Mouse (Mus musculus) heart, embryonic 13.5 days (tissue): ENCODE measurements around the gene Zfp276. TPM values are rescaled to one million over a fixed set of nuclear protein-coding genes. Genes with fewer than 3 reads are reported as not detected.
A peak's percentile ranks its signal among the peaks of the same experiment; 100 is the strongest.
"Not testable (repeated sequence)": the region's sequence is repeated elsewhere in the genome, so short reads cannot be mapped to it uniquely, and the experiment has no call there.

Experiments used
- ATAC-seq: fragments of 200-750 bp; cut with Nextera tagmentation; 2 replicates; pipeline ENCODE4 v1.8.0; 2017; ENCODE audit warnings: moderate TSS enrichment; ENCODE audit not compliant: insufficient number of reproducible peaks, low FRiP score, low TSS enrichment; ENCODE audit errors: extremely low read depth
- H3K27ac ChIP-seq: fragments of 300-500 bp; sonication (generic); replicated peaks from 2 replicates; pipeline ENCODE4 v1.5.1; 2015; ENCODE audit warnings: moderate library complexity, mild to moderate bottlenecking, inconsistent platforms
- H3K27me3 ChIP-seq: fragments of 300-500 bp; sonication (generic); replicated peaks from 2 replicates; pipeline ENCODE4 v1.6.1; 2015; ENCODE audit warnings: mild to moderate bottlenecking, inconsistent platforms
- H3K36me3 ChIP-seq: fragments of 300-500 bp; sonication (generic); 2 replicates; pipeline ENCODE4 v1.6.1; 2015; ENCODE audit warnings: mild to moderate bottlenecking, inconsistent platforms
- H3K4me1 ChIP-seq: fragments of 300-500 bp; sonication (generic); 2 replicates; pipeline ENCODE4 v1.6.1; 2015; ENCODE audit warnings: inconsistent platforms
- H3K4me2 ChIP-seq: fragments of 300-500 bp; sonication (generic); 2 replicates; pipeline ENCODE4 v1.6.1; 2015; ENCODE audit warnings: inconsistent platforms, mild to moderate bottlenecking, moderate library complexity
- H3K4me3 ChIP-seq: fragments of 300-500 bp; sonication (generic); 2 replicates; pipeline ENCODE4 v1.5.1; 2015; ENCODE audit warnings: moderate library complexity, mild to moderate bottlenecking, inconsistent platforms
- H3K9ac ChIP-seq: fragments of 300-500 bp; sonication (generic); 2 replicates; pipeline ENCODE4 v1.6.1; 2015; ENCODE audit warnings: inconsistent platforms, mild to moderate bottlenecking, moderate library complexity
- H3K9me3 ChIP-seq: fragments of 300-500 bp; sonication (generic); 2 replicates; pipeline ENCODE4 v1.6.1; 2016; ENCODE audit warnings: inconsistent platforms
- WGBS: fragments of 180-500 bp; shearing (Covaris S2); methylation state at CpG from one replicate; pipeline ENCODE4 v1.1.7; 2015; ENCODE audit warnings: mixed read lengths; 5-methylcytosine and 5-hydroxymethylcytosine counted together
- polyA plus RNA-seq: library from polyadenylated mRNA; unstranded; fragments of >200 nt; fragmentation: Nextera tagmentation; extraction: Ambion mirVana; gene quantifications from 2 replicates; pipeline ENCODE4 v1.2.1, GENCODE M21; 2015

The Zfp276 gene
- polyA plus RNA-seq: 12.7 and 13.5 TPM in 2 replicates

DNA sequence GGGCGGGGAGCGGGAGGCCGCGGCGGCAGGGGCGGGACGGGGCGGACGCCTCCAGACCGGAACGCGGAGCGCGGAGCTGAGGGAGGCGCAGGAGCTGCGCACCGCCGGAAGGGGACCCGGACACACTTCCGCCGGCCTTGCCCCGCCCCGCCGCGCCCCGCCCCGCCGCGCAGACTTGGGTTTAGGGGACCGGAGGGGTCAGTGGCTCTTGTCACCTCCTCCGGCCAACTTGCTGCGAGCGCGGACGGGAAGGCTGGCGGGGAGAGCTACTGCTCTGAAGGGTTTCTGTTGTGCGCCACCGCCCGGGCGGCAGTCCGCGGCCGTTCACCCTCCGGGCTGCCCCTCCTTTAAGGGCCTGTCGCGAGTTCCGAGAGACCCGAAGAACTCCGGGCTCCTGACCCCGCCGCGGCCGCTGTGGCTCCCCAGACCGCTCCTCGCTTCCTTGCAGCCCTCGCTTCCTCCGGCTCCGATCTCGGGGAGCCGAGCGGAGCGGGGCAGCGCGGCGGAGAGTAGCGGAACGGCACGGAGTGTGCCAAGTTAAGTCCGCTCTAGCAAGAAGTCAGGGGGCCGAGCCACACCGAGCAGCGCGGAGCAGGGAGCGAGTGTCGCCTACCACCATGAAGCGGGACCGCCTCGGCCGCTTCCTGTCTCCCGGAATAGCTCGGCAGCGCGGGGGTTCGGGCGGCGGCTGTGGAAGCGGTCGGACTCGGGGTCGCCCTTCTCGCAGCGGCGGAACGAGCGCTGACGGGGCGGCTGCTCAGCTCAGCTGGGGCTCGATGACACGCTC lies at the start of gene Zfp276, which contains the start of gene Vps9d1:
Gene Zfp276, plus strand, starts transcription at position 97 of the 787 bp plus-strand sequence.
Gene Vps9d1, minus strand, starts transcription at position 250 of the 787 bp plus-strand sequence.
- WGBS: under 1% methylated on average over 79 of the region's 99 CpGs
- Histone ChIP-seq H3K27me3 (no peaks in the 10 kb centered on the region), H3K9me3 (no peaks in the 10 kb centered on the region), H3K4me2 (peak within 1 kb of the TSS; percentile 96), H3K9ac (peak within 1 kb of the TSS; percentile 98), H3K27ac (peak within 1 kb of the TSS; percentile 90), H3K4me3 (peak within 1 kb of the TSS; percentile 88), H3K36me3 (peaks cover 64% of the 10 kb centered on the region), H3K4me1 (peaks cover 27% of the 10 kb centered on the region)
- ATAC-seq: peak; percentile 88

DNA sequence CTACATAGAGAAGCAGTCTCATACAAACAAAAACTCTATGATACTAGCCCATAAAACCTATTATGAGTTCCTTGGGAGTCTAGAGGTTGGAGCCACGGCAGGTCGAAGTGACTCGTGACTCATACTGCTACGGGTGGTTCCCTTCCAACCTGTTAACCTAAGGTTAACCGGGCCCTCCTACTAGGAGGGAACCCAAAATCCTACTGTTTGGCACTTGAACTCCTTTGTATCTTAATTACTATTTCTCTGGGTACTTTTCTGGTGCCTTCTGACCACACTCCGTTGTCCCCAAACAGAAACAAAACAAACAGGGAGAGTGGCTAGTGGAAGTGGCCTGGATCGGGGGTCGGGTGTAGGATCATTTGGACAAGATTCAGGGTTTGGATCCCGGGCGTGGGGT lies 42.1 kb upstream of the Zfp276 start:
- no peaks in the 10 kb centered on the region for H3K27me3 ChIP-seq
- peaks cover 34% of the 10 kb centered on the region for H3K36me3 ChIP-seq
- no peak overlapping the region for H3K27ac ChIP-seq
- WGBS: 40% methylated on average over 10 of the region's 10 CpGs
- H3K9me3 ChIP-seq: no peaks in the 10 kb centered on the region
- no peak for ATAC-seq
- peak overlapping the region; percentile 97 for H3K4me2 ChIP-seq
- H3K4me1 ChIP-seq: peaks cover 37% of the 10 kb centered on the region
- H3K9ac ChIP-seq: peak overlapping the region; percentile 93
- peak overlapping the region; percentile 99 for H3K4me3 ChIP-seq

DNA sequence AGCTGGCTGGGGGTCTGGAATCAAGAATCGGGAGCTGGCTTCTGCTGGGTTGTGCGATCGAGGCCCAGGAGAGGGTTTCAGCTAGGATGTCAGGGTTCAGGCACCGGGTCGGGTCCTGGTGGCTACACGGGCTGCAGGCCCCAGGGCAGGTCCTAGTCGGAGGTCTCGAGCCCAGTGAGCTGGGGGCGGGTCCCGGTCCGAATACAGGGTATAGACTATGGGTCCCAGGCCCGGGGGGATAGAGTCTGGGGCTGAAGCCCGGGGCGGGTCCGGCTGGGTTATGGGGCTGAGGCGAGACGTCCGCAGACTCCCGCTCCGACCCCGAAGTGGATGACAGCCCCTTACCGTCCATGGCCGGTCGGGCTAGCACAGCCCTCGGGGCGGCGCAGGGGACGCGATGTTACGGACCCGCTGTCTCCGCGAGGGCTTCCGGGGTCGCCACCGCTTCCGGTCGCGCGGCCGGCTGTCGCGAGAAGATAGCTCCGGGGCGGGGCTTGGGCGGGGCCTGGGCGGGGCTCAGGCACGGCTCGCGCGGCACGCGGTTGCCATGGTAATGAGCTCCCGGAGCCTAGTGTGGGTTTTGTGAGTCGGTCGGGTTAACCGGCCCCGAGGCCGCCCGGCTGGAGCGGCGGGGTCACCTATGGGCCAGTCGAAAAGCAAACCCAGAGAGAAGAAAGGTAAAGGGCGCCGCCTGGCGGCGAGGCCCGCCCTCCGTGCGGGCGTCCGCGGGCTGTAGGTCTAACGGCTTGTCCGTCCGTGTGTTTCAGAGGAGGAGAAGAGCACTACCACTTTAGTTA lies 41.5 kb upstream of the Zfp276 start, which contains the start of the genes Chmp1a and Spata33:
Gene Chmp1a, minus strand, starts transcription at position 443 of the 797 bp plus-strand sequence.
Gene Spata33, plus strand, starts transcription at position 512 of the 797 bp plus-strand sequence.
- no peaks in the 10 kb centered on the region for H3K27me3 ChIP-seq
- peaks cover 37% of the 10 kb centered on the region for H3K4me1 ChIP-seq
- peak within 1 kb of the TSS; percentile 99 for H3K4me3 ChIP-seq
- peak within 1 kb of the TSS; percentile 93 for H3K9ac ChIP-seq
- ATAC-seq: peak; percentile 89
- peak within 1 kb of the TSS; percentile 97 for H3K4me2 ChIP-seq
- peak within 1 kb of the TSS; percentile 51 for H3K27ac ChIP-seq
- 1% methylated on average over 76 of the region's 76 CpGs for WGBS
- peaks cover 27% of the 10 kb centered on the region for H3K36me3 ChIP-seq
- no peaks in the 10 kb centered on the region for H3K9me3 ChIP-seq

DNA sequence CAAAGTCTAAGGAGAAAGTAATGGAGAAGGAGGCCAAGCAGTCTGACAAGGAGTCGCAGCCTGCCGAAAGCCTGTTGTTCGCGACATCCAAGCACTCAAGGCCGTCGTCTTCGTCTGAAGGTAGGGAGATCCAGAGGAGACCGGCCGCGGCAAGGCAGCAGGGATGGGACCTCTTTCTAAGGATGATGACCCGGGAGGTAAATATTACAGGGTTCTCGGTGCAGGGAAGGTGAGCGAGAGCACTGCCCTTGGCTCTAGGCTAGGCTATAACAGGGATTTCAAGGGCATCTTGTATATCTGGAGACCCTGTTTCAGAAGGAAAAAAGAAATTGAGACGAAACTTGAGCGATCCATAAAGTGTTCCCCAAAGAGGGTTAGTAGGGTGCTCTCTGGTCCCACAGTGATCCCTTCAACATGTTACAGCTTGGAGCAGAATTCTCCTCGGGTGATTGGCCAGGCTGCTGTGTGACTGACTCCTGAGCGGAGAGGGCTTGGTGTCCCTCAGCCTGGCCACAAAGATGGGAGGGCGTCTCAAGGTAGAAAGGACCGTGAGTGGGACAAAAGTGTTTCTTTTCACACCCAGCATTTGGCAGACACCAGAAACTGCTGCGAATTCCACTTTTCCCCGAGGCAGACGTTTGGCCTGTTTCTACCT lies 40.8 kb upstream of the Zfp276 start:
- no peak for ATAC-seq

DNA sequence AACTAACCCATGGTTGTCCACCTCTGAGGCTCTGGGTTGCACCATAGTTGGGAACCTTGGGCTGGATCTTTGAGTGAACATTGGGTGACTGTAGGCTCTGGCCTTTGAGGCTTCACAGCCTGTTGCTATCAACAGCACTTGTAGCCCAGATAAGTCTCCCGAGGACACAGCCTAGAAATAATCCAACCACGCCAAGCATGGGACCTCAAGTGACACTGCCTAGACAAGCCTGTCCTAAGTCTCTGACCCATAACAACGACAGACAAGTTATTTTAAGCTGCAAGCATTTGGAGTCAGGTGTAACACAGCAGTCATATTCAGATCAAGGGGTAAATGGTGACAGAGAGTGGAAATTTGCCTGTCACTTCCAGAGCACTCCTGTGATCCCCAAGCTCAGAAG lies 38.6 kb upstream of the Zfp276 start:
- Histone ChIP-seq H3K9me3 (no peaks in the 10 kb centered on the region), H3K4me2 (no peak overlapping the region), H3K9ac (no peak overlapping the region), H3K4me1 (peaks cover 37% of the 10 kb centered on the region), H3K36me3 (no peaks in the 10 kb centered on the region), H3K27ac (no peak overlapping the region), H3K4me3 (no peak overlapping the region), H3K27me3 (no peaks in the 10 kb centered on the region)
- ATAC-seq: no peak
- 25% methylated on average over 3 of the region's 3 CpGs for WGBS

More for the DNA sequence above, 40.8 kb upstream of the Zfp276 start:
- H3K27ac ChIP-seq: peak overlapping the region; percentile 51
- 16% methylated on average over 22 of the region's 22 CpGs for WGBS
- no peaks in the 10 kb centered on the region for H3K27me3 ChIP-seq
- no peaks in the 10 kb centered on the region for H3K9me3 ChIP-seq
- H3K36me3 ChIP-seq: peaks cover 20% of the 10 kb centered on the region
- peak overlapping the region; percentile 97 for H3K4me2 ChIP-seq
- H3K9ac ChIP-seq: peak overlapping the region; percentile 93
- peaks cover 37% of the 10 kb centered on the region for H3K4me1 ChIP-seq
- H3K4me3 ChIP-seq: peak overlapping the region; percentile 99

DNA sequence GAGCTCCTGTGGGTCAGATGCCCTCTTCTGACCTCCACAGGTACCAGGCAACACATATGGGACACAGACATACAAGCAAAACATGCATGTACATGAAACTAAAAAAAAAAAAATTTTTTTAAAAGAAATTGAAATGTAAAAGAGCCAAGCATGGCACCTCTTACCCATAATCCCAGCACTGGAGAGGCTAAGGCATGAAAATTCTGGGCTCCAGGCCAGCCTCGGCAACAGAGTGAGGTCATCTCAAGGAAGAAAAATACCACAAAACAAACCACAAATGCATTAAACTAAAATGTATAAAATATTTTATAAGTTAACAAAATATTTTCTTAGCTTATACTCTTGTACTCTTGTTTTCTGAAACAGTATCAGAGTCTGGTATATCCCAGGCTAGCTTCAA lies 33.1 kb upstream of the Zfp276 start:
- no peak for ATAC-seq
- no peak overlapping the region for H3K4me2 ChIP-seq
- 63% methylated on average over 1 of the region's 1 CpGs for WGBS

DNA sequence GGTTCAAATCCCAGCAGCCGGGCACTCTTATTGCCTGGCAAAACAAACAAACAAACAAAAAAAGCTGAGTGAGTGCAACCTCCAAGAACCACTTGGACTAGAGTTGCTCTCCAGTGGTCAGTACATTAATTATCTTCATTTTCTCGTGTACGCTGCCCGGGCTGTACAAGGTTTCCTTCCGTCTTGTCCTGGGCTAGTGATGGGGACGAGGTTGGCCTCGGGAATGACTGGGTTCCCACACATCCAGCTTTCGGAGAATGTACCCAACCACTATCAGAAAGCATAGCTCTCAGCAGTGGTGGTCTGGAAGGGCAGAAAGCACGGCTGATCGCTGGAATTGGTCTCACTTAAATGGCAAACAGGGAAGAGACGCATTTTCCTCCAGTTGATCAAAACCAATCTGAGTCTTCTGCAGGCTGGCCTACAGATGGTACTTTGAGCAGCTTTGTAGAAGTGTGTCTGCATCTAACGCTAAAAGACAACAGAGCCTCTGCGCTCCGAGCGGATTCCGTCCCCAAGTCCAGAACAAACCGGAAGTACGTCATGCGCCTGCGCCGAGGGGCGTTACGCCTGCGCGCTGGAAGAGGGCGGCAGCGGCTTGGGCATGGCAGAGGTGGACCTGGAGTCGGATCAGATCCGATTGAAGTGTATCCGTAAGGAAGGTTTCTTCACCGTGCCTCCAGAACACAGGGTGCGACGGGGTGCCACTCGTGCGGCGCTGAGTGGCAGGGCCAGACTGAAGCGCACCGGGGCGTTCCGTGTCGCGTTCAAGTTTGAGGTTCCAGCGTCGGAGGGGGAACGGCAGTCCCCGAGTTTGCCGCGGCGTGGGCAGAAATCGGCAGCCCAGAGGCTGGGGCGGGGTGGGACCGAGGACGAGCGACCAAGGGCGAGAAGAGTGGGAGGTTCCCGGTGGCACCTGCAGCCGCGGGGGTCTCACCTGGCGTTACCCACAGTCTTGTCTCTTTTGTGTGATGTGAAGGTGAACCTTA lies 29.4 kb upstream of the Zfp276 start, which contains the start of gene Cdk10:
Gene Cdk10, plus strand, starts transcription at position 565 of the 989 bp plus-strand sequence.
- WGBS: 3% methylated on average over 59 of the region's 59 CpGs
- Histone ChIP-seq H3K36me3 (peaks cover 29% of the 10 kb centered on the region), H3K4me1 (peaks cover 15% of the 10 kb centered on the region), H3K9ac (peak within 1 kb of the TSS; percentile 94), H3K4me3 (peak within 1 kb of the TSS; percentile 85), H3K9me3 (no peaks in the 10 kb centered on the region), H3K27me3 (no peaks in the 10 kb centered on the region), H3K4me2 (peak within 1 kb of the TSS; percentile 93), H3K27ac (peak within 1 kb of the TSS; percentile 88)
- ATAC-seq: peak; percentile 66; the same call in 1 of the 2 replicates

More for the DNA sequence above, 33.1 kb upstream of the Zfp276 start:
- H3K9me3 ChIP-seq: no peaks in the 10 kb centered on the region
- no peak overlapping the region for H3K9ac ChIP-seq
- no peaks in the 10 kb centered on the region for H3K27me3 ChIP-seq
- H3K4me1 ChIP-seq: peaks cover 17% of the 10 kb centered on the region
- no peak overlapping the region for H3K4me3 ChIP-seq
- H3K36me3 ChIP-seq: no peaks in the 10 kb centered on the region
- no peak overlapping the region for H3K27ac ChIP-seq

DNA sequence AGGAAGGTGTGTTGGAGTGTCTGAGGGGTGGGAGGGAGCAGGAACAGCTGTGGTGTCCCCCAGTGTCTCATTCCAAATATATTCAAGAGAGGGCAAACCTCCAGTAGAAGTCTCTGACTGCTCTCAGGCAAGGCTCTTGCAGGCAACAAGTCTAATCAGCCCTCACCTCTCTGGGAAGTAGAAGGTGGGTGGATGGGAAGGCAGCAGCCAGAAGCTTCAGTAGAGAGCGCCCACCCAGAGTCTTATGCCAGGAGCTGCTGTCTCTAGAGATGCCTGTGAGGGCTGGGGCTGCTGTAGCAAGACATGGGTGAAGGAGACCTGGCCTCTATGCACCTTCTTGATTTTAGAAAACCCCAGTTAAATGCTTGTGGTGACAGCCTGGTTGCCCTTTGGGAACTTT lies 25.6 kb upstream of the Zfp276 start:
- no peak overlapping the region for H3K4me2 ChIP-seq
- 91% methylated on average over 1 of the region's 1 CpGs for WGBS
- no peaks in the 10 kb centered on the region for H3K9me3 ChIP-seq
- H3K9ac ChIP-seq: no peak overlapping the region
- no peak overlapping the region for H3K4me3 ChIP-seq
- peaks cover 15% of the 10 kb centered on the region for H3K4me1 ChIP-seq
- H3K36me3 ChIP-seq: peaks cover 40% of the 10 kb centered on the region
- H3K27ac ChIP-seq: no peak overlapping the region
- peaks cover 11% of the 10 kb centered on the region for H3K27me3 ChIP-seq
- ATAC-seq: no peak

DNA sequence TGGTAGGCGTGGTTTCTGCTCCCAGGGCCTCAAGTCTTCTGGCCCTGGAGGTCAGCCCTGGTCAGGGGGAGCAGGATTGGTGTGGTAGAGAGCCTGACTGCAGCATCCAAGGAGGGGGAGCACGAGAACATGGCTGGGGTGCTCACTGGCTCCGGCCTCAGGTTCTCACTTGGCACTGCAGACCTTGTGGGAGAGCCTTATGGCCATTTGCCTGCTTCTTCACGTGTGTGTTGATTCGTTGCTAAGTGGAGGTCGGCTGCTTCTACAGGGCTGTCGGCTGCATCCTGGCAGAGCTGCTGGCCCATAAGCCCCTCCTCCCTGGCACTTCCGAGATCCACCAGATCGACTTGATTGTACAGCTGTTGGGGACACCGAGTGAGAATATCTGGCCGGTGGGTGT lies 23.7 kb upstream of the Zfp276 start:
- H3K4me2 ChIP-seq, H3K27ac ChIP-seq, H3K9me3 ChIP-seq, H3K4me3 ChIP-seq, H3K9ac ChIP-seq, ATAC-seq: not testable (repeated sequence)
- Histone ChIP-seq H3K4me1 (peaks cover 15% of the 10 kb centered on the region), H3K36me3 (peaks cover 40% of the 10 kb centered on the region), H3K27me3 (peaks cover 30% of the 10 kb centered on the region)
- 79% methylated on average over 11 of the region's 11 CpGs for WGBS

DNA sequence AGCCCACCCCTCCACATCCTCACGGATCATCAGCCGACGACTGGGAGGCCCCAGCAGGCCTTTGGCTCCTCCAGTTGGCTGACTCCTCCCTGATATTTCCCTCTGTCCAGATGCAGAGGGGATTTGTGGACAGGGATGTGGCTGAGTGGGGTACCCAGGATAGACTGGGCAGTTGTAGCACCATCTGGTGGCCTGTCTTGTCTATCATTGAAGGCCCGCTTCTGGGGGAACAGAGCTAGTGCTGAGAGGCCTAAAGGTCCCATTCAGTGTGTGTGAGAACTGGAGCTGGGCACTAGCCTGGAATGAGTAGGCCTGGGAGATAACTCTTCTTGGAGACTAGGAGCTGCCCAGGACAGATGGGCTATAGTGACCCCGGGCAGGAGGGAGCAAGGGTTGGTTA lies 22.3 kb upstream of the Zfp276 start:
- Histone ChIP-seq H3K27me3 (peaks cover 41% of the 10 kb centered on the region), H3K4me2 (no peak overlapping the region), H3K4me1 (peaks cover 12% of the 10 kb centered on the region), H3K36me3 (peaks cover 39% of the 10 kb centered on the region), H3K4me3 (no peak overlapping the region), H3K27ac (no peak overlapping the region), H3K9me3 (no peaks in the 10 kb centered on the region), H3K9ac (no peak overlapping the region)
- ATAC-seq: no peak
- WGBS: 58% methylated on average over 5 of the region's 5 CpGs
